Mouse (Mus musculus): Measurements from ENCODE around the gene Ccr4.

The Ccr4 gene

GRCm38 (mm10) chr9:114504816-114505215, at the start of gene Ccr4:
Ccr4 (minus strand) TSS chr9:114504916.
- DNase-seq (ENCODE audit: low spot score in 2 of 2), result no peak

- DNase-seq (ENCODE audit: low spot score in 2 of 2), result no peak
Measured at GRCm38 (mm10) chr9:114553828-114554227, 49.1 kb upstream of the Ccr4 start.

GRCm38 (mm10) chr9:114550033-114550432, 45.3 kb upstream of the Ccr4 start:
- DNase-seq (ENCODE audit: low spot score in 2 of 2), result no peak

- DNase-seq (ENCODE audit: low spot score in 2 of 2), result no peak
Measured at GRCm38 (mm10) chr9:114549117-114549516, 44.4 kb upstream of the Ccr4 start.

- no peak for DNase-seq (ENCODE audit: low spot score in 2 of 2)
Measured at GRCm38 (mm10) chr9:114548496-114548895, 43.8 kb upstream of the Ccr4 start.

GRCm38 (mm10) chr9:114547643-114548077, 42.9 kb upstream of the Ccr4 start:
- no peak for DNase-seq (ENCODE audit: low spot score in 2 of 2)

GRCm38 (mm10) chr9:114546765-114547164, 42.0 kb upstream of the Ccr4 start:
- no peak for DNase-seq (ENCODE audit: low spot score in 2 of 2)

- no peak for DNase-seq (ENCODE audit: low spot score in 2 of 2)
Measured at GRCm38 (mm10) chr9:114544754-114545393, 40.2 kb upstream of the Ccr4 start.

GRCm38 (mm10) chr9:114543882-114544753, 39.4 kb upstream of the Ccr4 start:
- DNase-seq (ENCODE audit: low spot score in 2 of 2), result no peak

GRCm38 (mm10) chr9:114541279-114541741, 36.6 kb upstream of the Ccr4 start:
- no peak for DNase-seq (ENCODE audit: low spot score in 2 of 2)

- DNase-seq (ENCODE audit: low spot score in 2 of 2), result no peak
Measured at GRCm38 (mm10) chr9:114538996-114539563, 34.4 kb upstream of the Ccr4 start.

GRCm38 (mm10) chr9:114536628-114537027, 31.9 kb upstream of the Ccr4 start:
- DNase-seq (ENCODE audit: low spot score in 2 of 2), result no peak

- DNase-seq (ENCODE audit: low spot score in 2 of 2), result no peak
Measured at GRCm38 (mm10) chr9:114534747-114535517, 30.2 kb upstream of the Ccr4 start.

- DNase-seq (ENCODE audit: low spot score in 2 of 2), result no peak
Measured at GRCm38 (mm10) chr9:114533848-114534247, 29.1 kb upstream of the Ccr4 start.

- no peak for DNase-seq (ENCODE audit: low spot score in 2 of 2)
Measured at GRCm38 (mm10) chr9:114531276-114531675, 26.6 kb upstream of the Ccr4 start.

GRCm38 (mm10) chr9:114528680-114529048, 23.9 kb upstream of the Ccr4 start:
- no peak for DNase-seq (ENCODE audit: low spot score in 2 of 2)

- no peak for DNase-seq (ENCODE audit: low spot score in 2 of 2)
Measured at GRCm38 (mm10) chr9:114527992-114528679, 23.4 kb upstream of the Ccr4 start.

- no peak for DNase-seq (ENCODE audit: low spot score in 2 of 2)
Measured at GRCm38 (mm10) chr9:114527085-114527484, 22.4 kb upstream of the Ccr4 start.

GRCm38 (mm10) chr9:114526581-114526980, 21.9 kb upstream of the Ccr4 start:
- no peak for DNase-seq (ENCODE audit: low spot score in 2 of 2)

- DNase-seq (ENCODE audit: low spot score in 2 of 2), result no peak
Measured at GRCm38 (mm10) chr9:114525891-114526290, 21.2 kb upstream of the Ccr4 start.

GRCm38 (mm10) chr9:114525073-114525633, 20.4 kb upstream of the Ccr4 start:
- no peak for DNase-seq (ENCODE audit: low spot score in 2 of 2)

Measured in frontal cortex, postnatal 14 days (tissue).